Mouse (Mus musculus) heart, postnatal 0 days (tissue): ENCODE results near the gene Dus4l. TPM values are rescaled to one million over a fixed set of nuclear protein-coding genes. Genes with fewer than 3 reads are reported as not detected.
A peak's percentile ranks its signal among the peaks of the same experiment; 100 is the strongest.
"Not testable (repeated sequence)": the region's sequence is repeated elsewhere in the genome, so short reads cannot be mapped to it uniquely, and the experiment has no call there.

Experiments used
- ATAC-seq: fragments of 200-750 bp; cut with Nextera tagmentation; 2 replicates; pipeline ENCODE4 v1.8.0; 2017; ENCODE audit warnings: low read depth, moderate number of reproducible peaks, moderate library complexity; ENCODE audit not compliant: insufficient read depth
- DNase-seq: peaks from one replicate; pipeline ENCODE4 v3.0.0-alpha.2; 2016; ENCODE audit warnings: low spot score
- H3K27ac ChIP-seq: fragments of 300-500 bp; sonication (generic); 2 replicates; pipeline ENCODE4 v1.5.1; 2014; ENCODE audit warnings: low read depth, mild to moderate bottlenecking
- H3K27me3 ChIP-seq: fragments of 300-500 bp; sonication (generic); 2 replicates; pipeline ENCODE4 v1.6.1; 2014; ENCODE audit warnings: low read length, mixed read lengths; ENCODE audit not compliant: control insufficient read depth, insufficient read depth
- H3K36me3 ChIP-seq: fragments of 300-500 bp; sonication (generic); replicated peaks from 2 replicates; pipeline ENCODE4 v1.6.1; 2014; ENCODE audit warnings: low read length, mixed read lengths; ENCODE audit not compliant: control insufficient read depth, insufficient read depth
- H3K4me1 ChIP-seq: fragments of 300-500 bp; sonication (generic); 2 replicates; pipeline ENCODE4 v1.6.1; 2014; ENCODE audit warnings: antibody characterized with exemption; ENCODE audit not compliant: control insufficient read depth, insufficient read depth
- H3K4me2 ChIP-seq: fragments of 300-500 bp; sonication (generic); 2 replicates; pipeline ENCODE4 v1.6.1; 2014; ENCODE audit warnings: low read depth, mild to moderate bottlenecking, low read length, moderate library complexity
- H3K4me3 ChIP-seq: fragments of 300-500 bp; sonication (generic); 2 replicates; pipeline ENCODE4 v1.5.1; 2014; ENCODE audit warnings: low read depth, low read length
- H3K9ac ChIP-seq: fragments of 300-500 bp; sonication (generic); replicated peaks from 2 replicates; pipeline ENCODE4 v1.6.1; 2014; ENCODE audit warnings: low read depth, low read length, mixed read lengths
- H3K9me3 ChIP-seq: fragments of 300-500 bp; sonication (generic); replicated peaks from 2 replicates; pipeline ENCODE4 v1.6.1; 2016; ENCODE audit warnings: low read length; ENCODE audit not compliant: control insufficient read depth
- CTCF ChIP-seq: IDR thresholded peaks from 2 replicates; pipeline ENCODE4 v1.5.1; 2016; ENCODE audit warnings: antibody characterized with exemption, control low read depth, low read depth
- EP300 ChIP-seq: IDR thresholded peaks from 2 replicates; pipeline ENCODE4 v1.6.1; 2016; ENCODE audit warnings: antibody characterized with exemption, low read depth
- WGBS: fragments of 180-500 bp; shearing (Covaris S2); extraction: QIAGEN DNeasy Blood & Tissue Kit; methylation state at CpG from one replicate; pipeline ENCODE4 v1.1.7; 2014; 5-methylcytosine and 5-hydroxymethylcytosine counted together
- polyA plus RNA-seq: library from polyadenylated mRNA; unstranded; fragments of >200 nt; fragmentation: Nextera tagmentation; extraction: Ambion mirVana; gene quantifications from 2 replicates; pipeline ENCODE4 v1.2.1, GENCODE M21; 2015
- total RNA-seq: library from RNA; depleted of rRNA; stranded (reverse); fragments of >200 nt; gene quantifications from 2 replicates; pipeline ENCODE4 v1.2.3, GENCODE M21; 2014; ENCODE audit warnings: low replicate concordance

Gene Dus4l
- total and polyA plus RNA-seq, 2 experiments from 2014 or later, result 3.2 to 7.7 TPM

DNA sequence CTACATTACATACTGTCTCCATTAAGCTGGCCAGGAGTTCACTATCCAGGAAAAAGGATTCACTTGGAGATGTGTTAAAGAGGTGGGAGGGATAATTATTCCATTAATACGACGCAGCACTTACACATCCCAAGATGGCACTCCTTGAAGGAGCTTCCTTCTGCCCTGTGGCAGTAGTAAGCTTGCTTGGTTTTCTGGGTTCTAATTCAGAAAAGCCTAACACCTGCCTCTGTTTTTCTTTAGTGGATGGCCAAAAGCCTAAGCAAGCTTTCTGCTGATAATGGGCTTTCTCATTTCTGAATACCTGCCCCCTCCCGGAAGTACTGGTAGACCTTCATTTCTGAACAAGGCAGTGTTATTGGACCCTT lies 19.4 kb downstream of the Dus4l start:
- WGBS, result 94% methylated on average over 3 of the region's 3 CpGs
- Histone ChIP-seq H3K4me1 (peaks cover 9% of the 10 kb centered on the region; the same call in 1 of the 2 replicates), H3K9ac (no peak overlapping the region), H3K27me3 (no peaks in the 10 kb centered on the region), H3K9me3 (no peaks in the 10 kb centered on the region), H3K4me3 (no peak overlapping the region), H3K4me2 (peak overlapping the region; percentile 79), H3K27ac (0 out of 2 replicates have a peak overlapping the region, but pooled peaks have one; percentile 84), H3K36me3 (0 out of 2 replicates have a peak, but pooled peaks cover 3% of the 10 kb centered on the region)
- no peak for TF ChIP-seq CTCF
- no peak for TF ChIP-seq EP300
- no peak for ATAC-seq
- DNase-seq, result no peak

DNA sequence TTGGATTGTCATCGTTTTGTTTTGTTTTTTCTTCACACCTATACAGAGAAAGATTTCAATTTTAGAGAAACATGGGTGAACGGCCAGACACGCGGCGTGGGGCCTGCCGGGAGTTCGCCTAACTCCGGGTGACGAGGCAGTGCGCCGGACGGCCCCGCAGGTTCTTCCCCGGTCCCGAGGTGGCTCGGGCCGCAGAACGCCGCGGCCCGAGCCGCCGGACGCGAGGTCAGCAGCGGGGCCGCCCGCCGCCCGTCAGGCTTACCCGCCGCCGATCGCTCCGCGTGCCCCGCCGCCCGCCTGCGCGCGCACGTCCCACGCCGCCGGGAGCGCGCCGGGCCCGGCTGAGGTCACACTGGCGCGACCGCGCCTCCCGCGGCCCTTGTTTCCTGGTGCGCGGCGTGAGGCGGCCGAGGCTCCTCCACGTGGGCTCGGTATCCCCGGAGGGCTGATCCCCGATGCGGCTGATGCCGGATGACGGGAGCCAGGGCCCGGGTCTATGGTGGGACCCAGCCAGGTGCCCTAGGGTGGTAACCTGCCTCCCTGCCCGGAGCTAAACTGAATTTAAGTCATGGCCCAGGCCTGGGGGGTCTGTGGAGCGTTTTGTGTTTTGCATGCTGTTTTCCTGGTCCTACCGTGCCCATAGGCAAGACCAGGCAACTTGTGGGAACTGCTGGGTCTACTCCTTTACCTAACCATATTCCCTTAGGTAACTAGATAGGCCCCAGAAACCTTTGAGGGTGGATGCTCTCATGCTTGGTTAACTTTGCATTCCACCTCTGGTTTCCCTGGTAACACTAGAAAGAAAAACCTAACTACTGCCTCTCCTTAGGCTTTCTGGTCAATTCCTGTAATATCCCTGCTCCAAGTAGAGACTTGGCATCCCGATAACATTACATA lies 20.0 kb downstream of the Dus4l start, which contains the start of gene Bcap29:
Gene Bcap29, minus strand, starts transcription at position 316 of the 897 bp plus-strand sequence.
- Histone ChIP-seq H3K9ac (peak within 1 kb of the TSS; percentile 83), H3K9me3 (no peaks in the 10 kb centered on the region), H3K36me3 (peaks cover 4% of the 10 kb centered on the region; the same call in 1 of the 2 replicates), H3K4me1 (peaks cover 9% of the 10 kb centered on the region; the same call in 1 of the 2 replicates), H3K27me3 (no peaks in the 10 kb centered on the region), H3K27ac (peak within 1 kb of the TSS; percentile 84), H3K4me3 (peak within 1 kb of the TSS; percentile 67), H3K4me2 (peak within 1 kb of the TSS; percentile 79)
- WGBS, result 2% methylated on average over 53 of the region's 73 CpGs
- DNase-seq, result peak; percentile 79
- ATAC-seq, result peak; percentile 94
- TF ChIP-seq CTCF (no peak), EP300 (no peak)

DNA sequence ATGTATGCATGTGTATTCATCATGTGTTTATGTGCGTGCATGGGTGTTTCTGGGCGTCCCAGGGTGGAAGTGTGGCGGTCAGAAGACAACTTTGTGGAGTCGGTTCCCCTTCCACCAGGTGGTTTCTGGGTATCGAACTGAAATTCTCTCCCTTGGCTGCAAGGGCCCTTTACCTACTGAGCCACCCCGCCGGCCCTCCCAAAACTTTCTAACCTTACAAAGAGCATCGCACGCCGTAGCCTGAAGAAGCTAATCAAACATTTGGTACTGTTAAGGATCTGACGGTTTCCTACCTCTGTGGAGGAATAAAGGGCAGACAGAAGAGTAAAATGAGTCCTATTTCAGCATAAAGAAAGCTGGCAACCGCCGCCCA lies 20.7 kb downstream of the Dus4l start:
- H3K4me2 ChIP-seq, result peak overlapping the region; percentile 79
- H3K9ac ChIP-seq, result peak overlapping the region; percentile 83
- H3K4me3 ChIP-seq, result peak overlapping the region; percentile 67
- no peaks in the 10 kb centered on the region for H3K9me3 ChIP-seq
- DNase-seq, result peak; percentile 15
- peaks cover 9% of the 10 kb centered on the region; the same call in 1 of the 2 replicates for H3K4me1 ChIP-seq
- H3K36me3 ChIP-seq, result peaks cover 5% of the 10 kb centered on the region; the same call in 1 of the 2 replicates
- peak; percentile 28; the same call in 1 of the 2 replicates for ATAC-seq
- peak overlapping the region; percentile 84 for H3K27ac ChIP-seq
- WGBS, result 4% methylated on average over 13 of the region's 13 CpGs
- no peaks in the 10 kb centered on the region for H3K27me3 ChIP-seq
- TF ChIP-seq EP300 (no peak), CTCF (no peak)

DNA sequence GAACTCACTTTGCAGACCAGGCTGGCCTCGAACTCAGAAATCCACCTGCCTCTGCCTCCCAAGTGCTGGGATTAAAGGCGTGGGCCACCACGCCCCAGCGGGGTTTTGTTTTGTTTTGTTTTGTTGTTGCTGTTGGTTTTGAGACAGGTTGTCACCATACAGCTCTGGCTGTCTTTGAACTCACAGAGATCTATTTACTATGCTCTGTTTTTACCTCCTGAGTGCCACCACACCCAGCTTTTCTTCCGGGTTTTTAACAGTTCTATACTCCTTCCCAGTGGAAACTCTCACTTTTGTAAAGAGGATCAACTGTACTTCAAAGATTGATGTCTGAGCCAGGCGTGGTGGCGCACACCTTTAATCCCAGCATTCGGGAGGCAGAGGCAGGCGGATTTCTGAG lies 26.2 kb downstream of the Dus4l start:
- not testable (repeated sequence) for H3K9me3 ChIP-seq, DNase-seq, H3K4me3 ChIP-seq, H3K4me2 ChIP-seq, H3K27ac ChIP-seq, ATAC-seq, H3K4me1 ChIP-seq, H3K9ac ChIP-seq, H3K27me3 ChIP-seq
- peaks cover 27% of the 10 kb centered on the region for H3K36me3 ChIP-seq
- WGBS, result 94% methylated on average over 9 of the region's 9 CpGs

DNA sequence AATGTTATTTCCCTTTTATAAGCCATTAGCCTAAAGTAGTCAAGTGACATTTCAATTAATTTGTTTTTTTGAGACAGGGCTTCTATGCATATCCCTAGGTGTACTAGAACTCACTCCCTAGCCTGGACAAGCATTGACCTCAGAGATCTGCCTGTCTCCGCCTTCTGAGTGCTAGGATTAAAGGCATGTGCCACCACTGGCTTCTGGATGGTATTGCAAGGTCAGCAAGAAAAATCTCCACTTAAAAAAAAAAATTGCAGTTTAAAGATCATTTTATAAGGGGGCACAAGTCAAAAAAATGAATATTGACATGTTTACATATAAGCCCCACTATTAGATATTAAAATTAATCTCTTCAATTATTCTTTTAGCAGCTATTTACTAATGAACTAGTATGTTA lies 29.6 kb downstream of the Dus4l start:
- no peak for TF ChIP-seq EP300
- TF ChIP-seq CTCF, result no peak
- no peaks in the 10 kb centered on the region for H3K27me3 ChIP-seq
- H3K27ac ChIP-seq, result no peak overlapping the region
- H3K9me3 ChIP-seq, result no peaks in the 10 kb centered on the region
- no peaks in the 10 kb centered on the region for H3K4me1 ChIP-seq
- no peak overlapping the region for H3K4me3 ChIP-seq
- no peak overlapping the region for H3K9ac ChIP-seq
- ATAC-seq (no peak), DNase-seq (no peak)
- peaks cover 27% of the 10 kb centered on the region for H3K36me3 ChIP-seq
- H3K4me2 ChIP-seq, result no peak overlapping the region
- 91% methylated on average over 1 of the region's 1 CpGs for WGBS
